Mouse (Mus musculus): ENCODE data around the gene Fam234a. TPM values are rescaled to one million over a fixed set of nuclear protein-coding genes. Genes with fewer than 3 reads are reported as not detected.

Gene Fam234a
- polyA plus RNA-seq, 1 experiment = 47.2 TPM

- H3K27ac ChIP-seq (ENCODE audit: insufficient read depth, low read length) = no peak overlapping the region
- H3K4me3 ChIP-seq (ENCODE audit: insufficient read depth, low read length) = no peak overlapping the region
- H3K4me1 ChIP-seq (ENCODE audit: control insufficient read depth, insufficient read depth, low read length) = no peaks in the 10 kb centered on the region
- TF ChIP-seq POLR2A (IDR thresholded peaks at IDR 0.05; ENCODE audit: low read depth, low read length) = no peak
- TF ChIP-seq CTCF (IDR thresholded peaks at IDR 0.05; ENCODE audit: borderline replicate concordance, insufficient read depth, low read length) = no peak
Measured at GRCm38 (mm10) chr17:26255313-26255712, 11.3 kb upstream of the Fam234a start.

- H3K27ac ChIP-seq (ENCODE audit: insufficient read depth, low read length) = peak overlapping the region; percentile 94
- H3K4me3 ChIP-seq (ENCODE audit: insufficient read depth, low read length) = peak overlapping the region; percentile 97
- TF ChIP-seq POLR2A (IDR thresholded peaks at IDR 0.05; ENCODE audit: low read depth, low read length) (no peak), CTCF (IDR thresholded peaks at IDR 0.05; ENCODE audit: borderline replicate concordance, insufficient read depth, low read length) (no peak)
- no peaks in the 10 kb centered on the region for H3K4me1 ChIP-seq (ENCODE audit: control insufficient read depth, insufficient read depth, low read length)
Measured at GRCm38 (mm10) chr17:26253399-26253798, 9.4 kb upstream of the Fam234a start.

- H3K4me1 ChIP-seq (ENCODE audit: control insufficient read depth, insufficient read depth, low read length) = no peaks in the 10 kb centered on the region
Measured at GRCm38 (mm10) chr17:26252539-26253251, 8.7 kb upstream of the Fam234a start, which contains the start of gene Luc7l. Luc7l (plus strand) TSS chr17:26252896.

GRCm38 (mm10) chr17:26251886-26252538 lies 8.0 kb upstream of the Fam234a start:
- TF ChIP-seq POLR2A (IDR thresholded peaks at IDR 0.05; ENCODE audit: low read depth, low read length) (no peak), CTCF (IDR thresholded peaks at IDR 0.05; ENCODE audit: borderline replicate concordance, insufficient read depth, low read length) (no peak)
- H3K27ac ChIP-seq (ENCODE audit: insufficient read depth, low read length) = no peak overlapping the region
- no peaks in the 10 kb centered on the region for H3K4me1 ChIP-seq (ENCODE audit: control insufficient read depth, insufficient read depth, low read length)
- H3K4me3 ChIP-seq (ENCODE audit: insufficient read depth, low read length) = no peak overlapping the region

More at GRCm38 (mm10) chr17:26252539-26253251, 8.7 kb upstream of the Fam234a start, which contains the start of gene Luc7l:
- Histone ChIP-seq H3K4me3 (ENCODE audit: insufficient read depth, low read length) (peak within 1 kb of the TSS; percentile 97), H3K27ac (ENCODE audit: insufficient read depth, low read length) (peak within 1 kb of the TSS; percentile 94)
- no peak for TF ChIP-seq CTCF (IDR thresholded peaks at IDR 0.05; ENCODE audit: borderline replicate concordance, insufficient read depth, low read length)
- peak; percentile 92 for TF ChIP-seq POLR2A (IDR thresholded peaks at IDR 0.05; ENCODE audit: low read depth, low read length)

- Histone ChIP-seq H3K4me3 (ENCODE audit: insufficient read depth, low read length) (peak overlapping the region; percentile 70), H3K27ac (ENCODE audit: insufficient read depth, low read length) (peak overlapping the region; percentile 12; the same call in 1 of the 2 replicates), H3K4me1 (ENCODE audit: control insufficient read depth, insufficient read depth, low read length) (peaks cover 11% of the 10 kb centered on the region)
- no peak for TF ChIP-seq POLR2A (IDR thresholded peaks at IDR 0.05; ENCODE audit: low read depth, low read length)
- peak; percentile 45; the same call in 1 of the 2 replicates for TF ChIP-seq CTCF (IDR thresholded peaks at IDR 0.05; ENCODE audit: borderline replicate concordance, insufficient read depth, low read length)
Measured at GRCm38 (mm10) chr17:26243471-26244100, 456 bp downstream of the Fam234a start.

- H3K4me1 ChIP-seq (ENCODE audit: control insufficient read depth, insufficient read depth, low read length) = peaks cover 11% of the 10 kb centered on the region
- TF ChIP-seq POLR2A (IDR thresholded peaks at IDR 0.05; ENCODE audit: low read depth, low read length) (no peak), CTCF (IDR thresholded peaks at IDR 0.05; ENCODE audit: borderline replicate concordance, insufficient read depth, low read length) (no peak)
- no peak overlapping the region for H3K27ac ChIP-seq (ENCODE audit: insufficient read depth, low read length)
- H3K4me3 ChIP-seq (ENCODE audit: insufficient read depth, low read length) = no peak overlapping the region
Measured at GRCm38 (mm10) chr17:26240990-26241389, 3.1 kb downstream of the Fam234a start.

- Histone ChIP-seq H3K4me1 (ENCODE audit: control insufficient read depth, insufficient read depth, low read length) (peaks cover 11% of the 10 kb centered on the region), H3K27ac (ENCODE audit: insufficient read depth, low read length) (no peak overlapping the region), H3K4me3 (ENCODE audit: insufficient read depth, low read length) (no peak overlapping the region)
- no peak for TF ChIP-seq POLR2A (IDR thresholded peaks at IDR 0.05; ENCODE audit: low read depth, low read length)
- no peak for TF ChIP-seq CTCF (IDR thresholded peaks at IDR 0.05; ENCODE audit: borderline replicate concordance, insufficient read depth, low read length)
Measured at GRCm38 (mm10) chr17:26240120-26240790, 3.8 kb downstream of the Fam234a start.

- Histone ChIP-seq H3K27ac (ENCODE audit: insufficient read depth, low read length) (no peak overlapping the region), H3K4me3 (ENCODE audit: insufficient read depth, low read length) (no peak overlapping the region), H3K4me1 (ENCODE audit: control insufficient read depth, insufficient read depth, low read length) (peaks cover 11% of the 10 kb centered on the region)
- TF ChIP-seq POLR2A (IDR thresholded peaks at IDR 0.05; ENCODE audit: low read depth, low read length) = no peak
- no peak for TF ChIP-seq CTCF (IDR thresholded peaks at IDR 0.05; ENCODE audit: borderline replicate concordance, insufficient read depth, low read length)
Measured at GRCm38 (mm10) chr17:26239551-26239950, 4.5 kb downstream of the Fam234a start.

- Histone ChIP-seq H3K27ac (ENCODE audit: insufficient read depth, low read length) (no peak overlapping the region), H3K4me3 (ENCODE audit: insufficient read depth, low read length) (no peak overlapping the region), H3K4me1 (ENCODE audit: control insufficient read depth, insufficient read depth, low read length) (peaks cover 7% of the 10 kb centered on the region)
- TF ChIP-seq POLR2A (IDR thresholded peaks at IDR 0.05; ENCODE audit: low read depth, low read length) (no peak), CTCF (IDR thresholded peaks at IDR 0.05; ENCODE audit: borderline replicate concordance, insufficient read depth, low read length) (no peak)
Measured at GRCm38 (mm10) chr17:26237667-26238066, 6.4 kb downstream of the Fam234a start.
